In the genomic region with DNA sequence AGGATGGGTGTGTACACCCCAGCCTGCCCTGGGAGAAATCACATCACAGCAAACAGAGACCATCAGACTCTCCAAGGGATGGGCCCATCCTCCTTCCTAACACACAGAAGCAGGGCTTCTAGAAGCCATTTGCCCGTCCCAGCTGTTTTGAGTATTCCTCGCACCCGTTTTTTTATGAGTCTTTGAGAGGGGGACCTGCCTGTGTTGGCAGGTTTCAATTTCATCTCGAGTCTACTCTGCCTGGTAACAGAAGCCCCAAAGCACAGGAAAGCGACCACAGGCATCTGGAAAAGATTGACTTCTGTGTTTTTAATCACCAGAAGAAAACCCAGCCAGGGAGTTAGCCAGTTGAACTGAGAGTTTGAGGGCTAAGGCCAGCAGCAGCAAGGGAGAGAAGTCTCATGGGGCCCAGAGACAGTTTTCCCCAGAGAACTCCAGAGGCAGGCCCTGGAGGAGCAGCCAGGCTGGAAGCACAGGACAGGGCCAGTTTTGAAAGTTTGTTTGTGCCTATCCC, we compare ENCODE assay signal across 8 mouse cellular contexts. TPM values are rescaled to one million over a fixed set of nuclear protein-coding genes. Genes with fewer than 3 reads are reported as not detected.
DNase-seq lines count a peak whose midpoint lies in the region; ATAC-seq and TF ChIP-seq lines count a peak whose summit lies in the region.

No protein-coding gene starts in this region.

- peak; percentile 42 for DNase-seq in forebrain, embryonic 10.5 days (ENCODE audit: extremely low spot score, low spot score)
- DNase-seq in mesoderm, embryonic 11.5 days (ENCODE audit: low read depth, low spot score): peak; percentile 68
- DNase-seq in right cerebral cortex, postnatal 36 days (ENCODE audit: low spot score in 2 of 2): no peak
- DNase-seq in spleen, adult 18-20 months: no peak
- DNase-seq in adrenal gland, adult 18-20 months (ENCODE audit: low spot score in 2 of 2): no peak

- H3K27me3 ChIP-seq in forebrain, embryonic 10.5 days (ENCODE audit: poor library complexity, severe bottlenecking): peaks cover 10% of the 10 kb centered on the region
- H3K27me3 ChIP-seq in forebrain, embryonic 16.5 days (replicated peaks; ENCODE audit: control insufficient read depth, insufficient read depth, low read length): peaks cover 11% of the 10 kb centered on the region
- no peaks in the 10 kb centered on the region for H3K27me3 ChIP-seq in heart, embryonic 12.5 days (replicated peaks)

- H3K36me3 ChIP-seq in forebrain, embryonic 10.5 days (replicated peaks): no peaks in the 10 kb centered on the region
- no peaks in the 10 kb centered on the region for H3K36me3 ChIP-seq in forebrain, embryonic 16.5 days (ENCODE audit: control insufficient read depth, insufficient read depth)
- no peaks in the 10 kb centered on the region for H3K36me3 ChIP-seq in heart, embryonic 12.5 days

- no peak for ATAC-seq in forebrain, embryonic 16.5 days
- no peak for ATAC-seq in heart, embryonic 12.5 days (ENCODE audit: insufficient number of reproducible peaks, low FRiP score)

- WGBS in forebrain, embryonic 10.5 days: 23% methylated on average over 5 of the region's 5 CpGs
- WGBS in forebrain, embryonic 16.5 days: 30% methylated on average over 5 of the region's 5 CpGs
- WGBS in heart, embryonic 12.5 days: 48% methylated on average over 5 of the region's 5 CpGs

- H3K4me2 ChIP-seq in forebrain, embryonic 16.5 days (ENCODE audit: low read length): no peak overlapping the region
- H3K4me2 ChIP-seq in heart, embryonic 12.5 days: no peak overlapping the region

- peak overlapping the region; percentile 88 for H3K27ac ChIP-seq in forebrain, embryonic 10.5 days
- H3K27ac ChIP-seq in forebrain, embryonic 16.5 days (ENCODE audit: low read length): no peak overlapping the region
- H3K27ac ChIP-seq in bone marrow macrophage, adult 2 months (ENCODE audit: insufficient read depth, low read depth, low read length): peak overlapping the region; percentile 99
- H3K27ac ChIP-seq in heart, embryonic 12.5 days (ENCODE audit: poor library complexity, severe bottlenecking): peak overlapping the region; percentile 50

- TF ChIP-seq POLR2A in bone marrow macrophage, adult 2 months (IDR thresholded peaks at IDR 0.05; ENCODE audit: borderline replicate concordance, low read depth, low read length): no peak

- peaks cover 68% of the 10 kb centered on the region for H3K4me1 ChIP-seq in forebrain, embryonic 10.5 days
- H3K4me1 ChIP-seq in forebrain, embryonic 16.5 days (replicated peaks; ENCODE audit: control insufficient read depth, insufficient read depth, low read length): peaks cover 13% of the 10 kb centered on the region
- H3K4me1 ChIP-seq in bone marrow macrophage, adult 2 months (ENCODE audit: control insufficient read depth, insufficient read depth, low read length): peaks cover 46% of the 10 kb centered on the region
- H3K4me1 ChIP-seq in heart, embryonic 12.5 days (replicated peaks): peaks cover 53% of the 10 kb centered on the region

- no peak for TF ChIP-seq CTCF in bone marrow macrophage, adult 2 months (IDR thresholded peaks at IDR 0.05; ENCODE audit: low read depth, low read length)

- no peak overlapping the region for H3K9ac ChIP-seq in forebrain, embryonic 16.5 days (replicated peaks; ENCODE audit: low read depth, low read length)
- H3K9ac ChIP-seq in heart, embryonic 12.5 days: no peak overlapping the region; the same call in 1 of the 2 replicates

- no peak overlapping the region for H3K4me3 ChIP-seq in forebrain, embryonic 10.5 days
- no peak overlapping the region for H3K4me3 ChIP-seq in forebrain, embryonic 16.5 days (replicated peaks; ENCODE audit: low read length)
- H3K4me3 ChIP-seq in bone marrow macrophage, adult 2 months (ENCODE audit: insufficient read depth, low read length): peak overlapping the region; percentile 49
- no peak overlapping the region for H3K4me3 ChIP-seq in heart, embryonic 12.5 days

- 0 out of 2 replicates have a peak, but pooled peaks cover 4% of the 10 kb centered on the region for H3K9me3 ChIP-seq in forebrain, embryonic 10.5 days
- H3K9me3 ChIP-seq in forebrain, embryonic 16.5 days (ENCODE audit: control insufficient read depth, low read length): no peaks in the 10 kb centered on the region
- 0 out of 2 replicates have a peak, but pooled peaks cover 3% of the 10 kb centered on the region for H3K9me3 ChIP-seq in heart, embryonic 12.5 days (replicated peaks)

RNA-seq across cellular contexts. Expression of a gene that starts 24.7 kb away (rescaled TPM):
- polyA plus RNA-seq in forebrain, embryonic 10.5 days (2016; fragmentation: Nextera tagmentation; extraction: Ambion mirVana): 71.1 and 73.6 TPM in 2 replicates
- 28.7 and 37.6 TPM in 2 replicates for polyA plus RNA-seq in forebrain, embryonic 16.5 days (2015; fragmentation: Nextera tagmentation; extraction: Ambion mirVana)
- polyA plus RNA-seq in bone marrow macrophage, adult 2 months (2012; ENCODE audit: insufficient read depth, insufficient read length, missing spikeins): 74.9 and 77.0 TPM in 2 replicates
- 136 and 137 TPM in 2 replicates for polyA plus RNA-seq in heart, embryonic 12.5 days (2016; fragmentation: Nextera tagmentation; extraction: Ambion mirVana)
- 100 to 1,000 TPM in 1 of 2 experiments, 10 to 100 TPM in 1; 50.8 to 108 TPM for total RNA-seq in adrenal gland, adult 18-20 months (2021)

Comparison
In these comparisons a context has a peak if more than half of its experiments do, and no peak if none do; other contexts are left out.
1. DNase-seq: peak in forebrain, embryonic 10.5 days (single experiment) and mesoderm, embryonic 11.5 days (single experiment); none in right cerebral cortex, postnatal 36 days (0 of 2), spleen, adult 18-20 months (0 of 2) and adrenal gland, adult 18-20 months (0 of 2).